Mouse (Mus musculus) heart, adult 9 months (tissue): Measurements from ENCODE around the gene Zc3h10.
"Not testable (repeated sequence)": the region's sequence is repeated elsewhere in the genome, so short reads cannot be mapped to it uniquely, and the experiment has no call there.

Experiments
- DNase-seq, 2 experiments: peaks; one replicate each; pipeline ENCODE4 v3.0.0; 2022; ENCODE audit warnings: low spot score in 2 of 2

Zc3h10 gene

GRCm38 (mm10) chr10:128497134-128497737 is 50.3 kb downstream of the Zc3h10 start:
- no peak for DNase-seq

DNA sequence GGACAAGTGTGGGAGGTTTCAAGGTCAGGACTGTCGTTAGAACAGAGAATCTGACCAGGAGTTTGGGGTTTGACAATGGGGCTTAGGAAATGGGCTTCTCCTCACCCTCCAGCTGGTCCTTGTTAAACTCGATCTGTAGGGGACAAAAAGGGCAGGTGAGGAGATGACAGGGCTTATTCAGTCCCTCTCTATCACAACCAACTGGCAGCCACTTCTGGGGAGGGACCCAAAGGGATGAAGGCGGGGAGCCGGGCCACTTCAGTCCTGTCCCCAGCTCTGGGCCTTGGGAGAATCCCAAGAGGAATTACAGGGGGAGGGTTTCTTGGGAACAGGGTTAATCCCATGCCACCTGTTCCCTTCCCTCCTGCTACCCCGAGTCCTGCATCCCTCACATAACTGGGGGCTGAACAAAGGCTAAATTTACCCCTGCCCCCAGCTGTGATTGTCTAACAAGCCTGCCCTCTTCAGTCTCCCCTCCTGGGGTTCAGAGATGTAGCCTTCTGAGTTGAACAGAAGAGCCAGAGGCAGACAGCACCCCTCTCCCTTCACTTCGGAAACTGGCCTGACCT is 51.0 kb downstream of the Zc3h10 start:
- DNase-seq = no peak

DNA sequence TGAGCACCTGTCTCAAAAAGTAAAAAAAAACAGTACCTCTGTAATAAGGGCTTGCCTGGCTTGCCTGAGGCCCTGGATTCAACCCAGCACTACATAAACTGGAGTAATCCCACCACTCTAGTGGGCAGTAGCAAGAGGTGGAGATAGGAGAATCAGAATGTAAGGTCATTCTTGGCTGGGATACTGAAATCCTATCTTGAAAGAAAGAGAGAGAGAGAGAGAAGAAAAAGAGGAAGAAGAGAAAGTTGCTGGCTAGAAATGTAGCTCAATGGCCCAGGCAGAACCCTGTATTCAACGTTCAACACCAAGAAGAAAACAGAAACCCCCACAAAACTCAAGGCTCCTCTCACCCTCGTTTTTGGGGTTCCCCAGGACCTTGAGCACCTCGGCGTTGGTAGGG is 51.7 kb downstream of the Zc3h10 start:
- no peak for DNase-seq

GRCm38 (mm10) chr10:128495270-128495669 is 52.3 kb downstream of the Zc3h10 start:
- no peak for DNase-seq

DNA sequence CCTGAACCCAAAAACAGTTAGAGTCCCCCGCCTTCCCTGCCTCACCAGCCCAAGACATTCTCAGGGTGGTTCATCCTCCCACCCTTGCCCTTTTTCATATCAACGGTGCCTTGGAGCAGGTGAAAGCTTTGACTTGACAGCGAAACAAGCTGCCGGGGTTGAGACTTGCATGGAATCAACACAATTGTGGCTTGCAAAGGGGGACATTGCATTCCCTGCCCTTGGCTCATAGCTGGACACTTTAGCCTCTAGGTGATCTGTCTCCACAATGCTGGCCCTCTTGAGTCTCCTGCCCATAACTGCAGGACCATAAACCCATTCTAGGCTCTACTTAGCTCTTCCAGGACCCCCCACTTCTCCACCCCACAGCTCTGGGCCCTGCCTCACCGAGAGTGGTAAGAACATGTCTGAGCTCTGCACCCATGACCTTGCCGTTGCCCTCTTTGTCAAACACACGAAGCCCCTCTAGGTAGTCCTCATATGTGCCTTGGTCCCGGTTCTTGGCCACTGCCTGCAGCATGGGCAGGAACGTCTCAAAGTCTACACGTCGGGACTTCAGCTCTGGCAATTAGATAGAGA is 52.8 kb downstream of the Zc3h10 start:
- no peak for DNase-seq

GRCm38 (mm10) chr10:128493695-128494666 is 53.6 kb downstream of the Zc3h10 start, which contains the start of gene Myl6:
Myl6 (minus strand) TSS chr10:128494145.
- peak; percentile 98 for DNase-seq

GRCm38 (mm10) chr10:128493319-128493694 is 54.3 kb downstream of the Zc3h10 start:
- no peak for DNase-seq

DNA sequence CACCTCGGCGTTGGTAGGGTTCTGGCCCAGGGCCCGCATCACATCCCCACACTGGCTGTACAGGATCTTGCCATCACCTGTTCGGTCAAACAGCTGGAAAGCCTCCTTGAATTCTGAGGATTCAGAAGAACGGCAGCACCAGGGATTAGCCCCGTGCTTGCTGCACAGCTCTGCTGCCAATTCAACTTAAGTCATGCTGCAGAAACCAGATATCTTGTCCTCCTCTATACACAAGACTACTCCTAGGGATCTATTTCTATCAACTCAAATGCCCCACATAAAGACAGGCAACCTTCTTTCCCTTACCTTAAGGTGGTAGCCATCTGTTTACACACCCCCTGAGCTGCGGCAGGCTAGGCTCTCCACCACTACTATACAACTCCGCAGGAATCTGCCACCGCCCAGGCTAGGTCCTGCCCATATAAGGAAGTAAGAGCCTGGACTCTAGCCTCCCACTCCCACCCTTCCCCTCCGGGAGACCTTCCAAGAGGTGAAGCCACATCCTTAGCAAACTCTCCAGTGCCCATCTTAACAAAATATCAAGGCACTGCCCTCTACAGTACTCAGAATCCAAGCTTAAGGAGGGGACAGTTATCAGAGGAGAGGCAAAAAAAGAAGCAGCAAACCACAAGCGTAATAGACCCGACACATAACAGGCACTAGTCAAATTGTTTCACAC is 54.8 kb downstream of the Zc3h10 start:
- peak; percentile 82 to 83 for DNase-seq

- DNase-seq = not testable (repeated sequence)
Measured at GRCm38 (mm10) chr10:128492051-128492450, 55.5 kb downstream of the Zc3h10 start.
